Mouse (Mus musculus) frontal cortex, postnatal 14 days (tissue): ENCODE data around the gene Sema5b.

Source experiments
- DNase-seq, 2 experiments: peaks; one replicate each; pipeline ENCODE4 v3.0.0; 2022; ENCODE audit warnings: low spot score in 2 of 2

Gene Sema5b

DNA sequence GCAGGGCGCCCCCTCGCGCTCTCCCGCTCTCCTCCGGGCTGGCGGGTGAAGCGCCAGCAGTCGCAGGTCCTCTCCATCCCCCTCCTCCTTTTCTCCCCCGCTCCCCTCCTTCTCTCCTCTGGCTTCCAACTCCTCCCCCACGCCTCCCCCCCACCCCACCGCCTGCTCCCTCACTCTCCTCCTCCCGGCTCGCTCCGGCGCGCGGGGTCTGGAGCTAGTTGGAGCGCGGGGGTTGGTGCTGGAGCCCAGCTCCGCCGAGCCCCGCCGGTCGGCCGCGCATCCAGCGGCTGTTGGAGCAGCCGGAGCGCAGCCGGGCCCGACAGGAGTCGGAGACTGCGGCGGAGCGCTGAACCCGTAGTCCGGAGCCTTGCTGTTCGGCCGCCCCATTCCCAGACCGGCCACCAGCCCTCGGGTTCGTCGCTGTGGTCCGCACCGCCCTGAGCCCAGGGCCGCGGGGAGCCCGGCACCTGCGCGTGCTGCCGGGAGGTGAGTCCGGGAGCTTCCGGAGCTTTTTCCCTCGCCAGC, at the start of gene Sema5b:
TSS of gene Sema5b (plus strand) at position 29 of the 525 bp plus-strand sequence.
- DNase-seq, result peak; percentile 31 to 47

- DNase-seq, result no peak
Measured at GRCm38 (mm10) chr16:35500342-35500741, 40.6 kb upstream of the Sema5b start.

DNA sequence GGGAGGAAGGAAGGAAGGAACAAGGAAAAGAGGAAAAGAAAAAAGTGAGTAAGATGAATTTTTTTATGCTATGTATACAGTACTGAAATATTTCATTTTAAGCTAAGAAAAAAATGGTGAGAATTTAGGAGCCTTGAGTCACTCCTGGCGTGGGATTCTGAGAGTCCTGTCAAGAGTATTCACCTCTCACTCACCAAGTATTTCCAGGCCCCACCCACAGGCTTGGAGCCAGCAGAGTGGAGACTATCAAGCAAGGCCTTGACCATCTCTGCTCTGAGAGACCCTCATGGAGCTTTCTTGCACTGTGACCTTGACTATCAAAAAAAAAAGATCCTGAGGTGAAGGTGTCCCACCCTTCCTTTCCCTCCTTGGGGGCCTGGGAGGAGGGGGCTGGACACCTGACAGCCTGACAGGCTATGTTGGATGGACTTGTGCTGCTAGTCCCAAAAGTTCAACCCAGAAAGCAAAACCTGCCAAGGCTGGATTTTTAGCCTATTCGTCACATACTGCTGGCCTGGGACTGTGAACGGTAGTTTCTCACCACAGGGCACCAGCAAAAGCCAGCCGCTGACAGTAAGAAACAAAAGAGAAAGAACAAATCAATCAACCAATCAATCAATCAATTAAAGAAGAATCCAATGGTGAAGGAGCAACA, 39.7 kb upstream of the Sema5b start:
- DNase-seq, result no peak

GRCm38 (mm10) chr16:35502456-35502855, 38.5 kb upstream of the Sema5b start:
- DNase-seq, result no peak

DNA sequence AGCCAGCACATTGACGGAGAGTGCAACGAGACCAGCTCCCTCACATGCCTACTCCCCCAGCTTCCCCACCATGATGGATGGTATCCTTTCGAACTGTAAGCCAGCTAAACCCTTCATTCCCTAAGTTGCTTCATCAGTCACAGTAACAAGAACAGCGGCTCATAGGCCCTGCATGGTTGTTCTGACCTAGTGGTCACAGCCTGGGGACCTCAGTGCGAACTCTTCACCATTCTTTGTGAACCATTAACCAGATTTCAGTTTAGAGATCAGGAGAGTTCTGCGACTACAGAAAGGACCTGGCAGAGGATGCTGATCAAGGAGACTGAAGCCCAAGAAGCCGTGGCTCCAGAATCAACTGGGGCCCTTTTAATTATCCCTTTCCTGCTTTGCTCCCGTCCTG, 36.7 kb upstream of the Sema5b start:
- no peak for DNase-seq

GRCm38 (mm10) chr16:35505786-35506185, 35.2 kb upstream of the Sema5b start:
- no peak for DNase-seq

GRCm38 (mm10) chr16:35508581-35508980, 32.4 kb upstream of the Sema5b start:
- DNase-seq, result no peak

- no peak for DNase-seq
Measured at GRCm38 (mm10) chr16:35509331-35510070, 31.4 kb upstream of the Sema5b start.

DNA sequence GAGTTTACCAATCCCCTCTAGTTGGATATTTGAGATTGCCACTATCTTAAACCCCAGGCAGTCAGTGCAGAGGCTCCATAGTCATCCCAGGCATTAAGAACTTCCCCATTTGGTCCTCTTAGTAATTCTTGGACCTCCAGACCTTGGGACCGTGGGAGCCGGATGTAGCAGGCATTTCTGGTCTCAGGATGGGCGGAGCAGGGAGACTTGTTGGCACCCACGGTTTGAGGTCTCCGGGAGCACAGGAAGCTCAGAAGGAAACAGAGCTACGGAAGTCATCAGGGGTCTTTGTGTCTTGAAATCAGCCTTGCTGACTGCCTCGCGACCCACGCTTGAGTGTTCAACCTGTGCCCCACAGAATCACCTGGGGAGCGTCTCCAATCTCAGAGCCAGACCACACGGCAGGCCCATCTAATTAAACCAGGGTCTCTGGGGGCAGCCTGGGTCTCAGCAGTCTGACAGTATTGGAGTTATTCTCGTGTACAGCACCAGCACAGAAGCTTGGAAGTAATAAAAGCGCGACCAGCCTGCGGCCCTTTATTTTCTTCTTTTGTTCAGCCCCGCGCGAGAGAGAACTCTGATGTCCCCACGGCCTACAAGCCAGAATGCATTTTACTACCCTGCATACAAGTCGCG, 24.9 kb upstream of the Sema5b start:
- DNase-seq, result no peak

DNA sequence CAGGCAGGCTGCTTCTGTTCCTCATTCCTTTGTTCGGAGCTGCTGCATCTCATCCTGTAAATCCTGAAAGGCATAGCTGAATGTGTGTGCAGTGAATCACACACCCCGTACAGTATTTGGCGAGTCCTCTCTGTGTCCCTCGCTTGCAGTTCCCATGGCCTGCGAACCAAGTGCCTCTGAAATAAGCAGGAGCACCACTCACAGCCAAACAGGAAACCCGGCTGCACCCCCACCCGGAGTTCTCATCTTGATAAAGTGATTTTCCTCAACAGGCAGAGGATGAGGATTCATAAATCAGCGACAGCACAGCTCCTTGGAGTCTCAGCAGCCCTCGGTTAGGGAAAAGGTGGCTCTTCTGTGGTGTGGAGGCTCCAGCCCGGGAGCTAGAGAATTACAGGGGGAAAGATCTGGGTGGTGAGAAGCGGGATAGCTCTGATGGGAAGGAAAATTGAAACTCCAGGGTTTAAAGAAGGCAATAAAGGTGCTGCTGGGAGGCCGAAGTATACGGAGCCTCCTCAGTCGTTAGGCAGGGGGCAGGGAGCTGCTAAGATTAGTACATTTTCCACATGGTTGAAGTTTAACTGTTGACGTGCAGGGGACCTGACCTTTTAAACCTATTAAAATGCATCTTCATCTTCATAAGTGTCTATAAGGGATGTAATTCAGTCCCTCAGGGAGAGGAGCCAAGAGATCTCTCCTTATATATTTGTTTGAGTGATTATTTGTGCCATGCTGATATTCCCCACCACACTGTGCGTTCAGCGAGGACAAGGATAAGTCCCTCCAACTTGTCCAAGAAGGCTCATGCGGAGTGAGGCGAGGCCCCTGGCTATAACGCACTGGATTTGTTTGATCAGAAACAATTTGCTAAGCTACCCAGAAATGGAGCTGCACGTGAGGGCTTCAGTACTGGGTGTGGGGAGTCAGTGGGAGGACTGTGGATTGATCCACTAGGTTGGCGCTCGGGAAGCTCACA, 22.7 kb upstream of the Sema5b start:
- no peak for DNase-seq

- no peak for DNase-seq
Measured at GRCm38 (mm10) chr16:35519245-35519644, 21.7 kb upstream of the Sema5b start.

DNA sequence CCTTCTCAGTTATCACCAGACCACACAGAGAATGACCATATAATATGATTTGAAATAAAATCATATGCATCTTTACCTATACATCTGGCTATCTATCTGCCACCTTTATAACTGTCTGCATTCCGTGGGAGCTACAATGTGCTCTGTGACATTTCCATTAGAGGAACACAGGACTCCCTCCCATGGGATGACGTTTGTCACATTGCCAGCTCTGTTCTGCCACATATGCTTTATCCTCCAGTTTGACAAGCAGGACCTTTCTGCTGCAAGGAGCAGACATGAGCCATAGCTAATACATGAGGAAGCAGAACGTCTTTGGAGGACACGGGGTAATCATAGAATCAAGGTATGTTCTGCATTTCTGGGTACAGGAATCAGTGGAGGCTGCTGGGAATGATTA, 16.7 kb upstream of the Sema5b start:
- DNase-seq, result no peak

- no peak for DNase-seq
Measured at GRCm38 (mm10) chr16:35534630-35535029, 6.3 kb upstream of the Sema5b start.

DNA sequence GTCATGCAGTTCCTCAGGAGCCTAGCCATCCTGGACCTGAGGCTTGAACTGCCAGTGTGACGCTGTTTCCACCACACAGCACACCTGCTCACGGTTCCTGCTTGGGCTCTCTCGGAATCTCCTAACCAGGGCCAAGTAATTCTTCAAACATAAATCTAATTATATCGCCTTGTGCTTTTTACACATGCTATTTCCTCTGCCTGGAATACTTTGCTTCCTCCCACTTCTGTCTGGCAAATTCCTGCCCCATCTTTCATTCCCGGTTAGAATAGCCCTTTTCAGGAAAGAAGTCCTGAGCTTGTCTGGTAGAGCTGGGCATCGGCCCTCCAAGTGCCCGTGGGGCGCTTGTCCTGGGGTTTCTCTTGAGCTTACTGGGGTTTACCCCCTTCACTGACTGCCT, 3.3 kb upstream of the Sema5b start:
- DNase-seq, result no peak

- no peak for DNase-seq
Measured at GRCm38 (mm10) chr16:35539041-35539440, 1.9 kb upstream of the Sema5b start.

- peak in 1 of 2 experiments; percentile 33 for DNase-seq
Measured at GRCm38 (mm10) chr16:35540333-35541116, 420 bp upstream of the Sema5b start.

DNA sequence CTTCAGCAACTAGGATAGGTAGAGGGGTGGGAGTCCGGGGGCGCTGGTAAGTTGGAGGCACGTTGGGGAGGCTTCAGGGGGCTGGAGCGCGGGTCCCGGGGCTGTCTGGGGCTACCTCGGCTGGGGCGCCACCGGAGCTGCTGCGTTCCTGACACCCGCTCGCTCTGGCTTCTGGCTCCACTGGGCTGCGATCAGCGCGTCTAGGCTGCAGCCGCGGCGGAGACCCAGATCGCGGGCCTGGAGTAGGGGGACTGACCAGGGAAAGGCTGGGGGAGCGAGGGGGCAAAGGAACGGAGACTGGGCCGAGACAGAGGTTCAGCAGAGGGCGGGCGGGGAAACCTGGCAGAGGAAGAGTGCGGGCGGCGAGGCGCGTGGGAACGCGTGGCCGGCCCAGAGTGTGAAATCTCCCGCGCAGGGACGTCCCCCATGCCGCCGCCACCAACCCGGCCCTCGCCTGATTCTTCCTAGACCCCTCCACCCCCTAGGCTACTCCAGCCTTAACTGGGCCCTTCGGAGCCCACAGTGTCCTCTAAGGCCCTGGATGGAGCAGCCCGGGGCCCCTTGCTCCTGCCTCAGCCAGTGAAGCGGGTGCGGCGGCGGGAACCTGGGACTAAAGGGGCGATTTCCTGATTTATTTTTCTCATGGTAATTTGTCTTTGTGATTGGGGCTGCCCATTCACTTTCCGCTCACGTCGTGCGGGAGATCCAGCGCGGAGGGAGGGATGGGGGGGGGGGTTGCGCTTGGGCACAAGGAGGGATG, 896 bp downstream of the Sema5b start:
- peak in 1 of 2 experiments; percentile 36 for DNase-seq

DNA sequence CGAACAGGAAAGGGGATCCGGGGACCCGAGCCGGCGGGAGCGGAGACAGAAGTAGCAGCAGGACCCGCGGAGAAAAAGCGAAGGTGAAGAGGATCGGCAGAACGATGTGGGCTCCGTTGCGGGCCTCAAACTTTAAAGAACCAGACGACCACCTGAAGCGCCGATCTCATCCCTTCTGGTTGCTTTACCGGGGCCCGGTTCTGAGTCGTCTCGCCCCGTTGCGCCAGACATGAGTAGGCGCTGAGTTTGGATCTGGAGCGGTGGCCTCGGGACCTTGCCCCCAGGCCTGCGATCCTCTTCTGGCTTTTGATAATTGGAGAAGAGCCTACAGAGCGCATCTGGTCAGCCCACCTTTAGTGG, 1.5 kb downstream of the Sema5b start:
- peak in 1 of 2 experiments; percentile 13 for DNase-seq

- no peak for DNase-seq
Measured at GRCm38 (mm10) chr16:35545723-35546122, 4.8 kb downstream of the Sema5b start.

DNA sequence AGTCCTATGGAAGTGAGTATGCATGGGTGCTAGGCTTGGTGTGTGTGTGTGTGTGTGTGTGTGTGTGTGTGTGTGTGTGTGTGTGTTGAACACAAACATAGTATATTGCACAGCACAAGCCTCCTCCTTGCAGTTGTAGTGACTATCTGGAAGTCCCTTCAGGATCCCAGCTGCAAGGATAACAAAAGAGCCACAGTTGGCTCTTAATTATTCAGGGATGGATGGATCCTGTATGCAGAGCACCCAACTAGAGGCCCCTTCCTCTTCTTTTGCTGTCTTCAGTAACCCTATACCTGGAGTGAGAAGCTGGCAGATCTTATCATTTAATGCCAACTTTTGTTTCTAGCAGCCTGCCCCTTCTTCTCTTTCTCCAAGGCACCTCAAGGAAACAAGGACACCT, 7.0 kb downstream of the Sema5b start:
- DNase-seq, result no peak
